Mouse (Mus musculus): ENCODE results near the gene Rhox3a2.
"Not testable (repeated sequence)": the region's sequence is repeated elsewhere in the genome, so short reads cannot be mapped to it uniquely, and the experiment has no call there.

Rhox3a2 gene

GRCm38 (mm10) chrX:37379728-37380127, at the start of gene Rhox3a2:
Gene Rhox3a2 (plus strand): TSS chrX:37380028.
- DNase-seq (ENCODE audit: low spot score in 2 of 2), result not testable (repeated sequence)

DNA sequence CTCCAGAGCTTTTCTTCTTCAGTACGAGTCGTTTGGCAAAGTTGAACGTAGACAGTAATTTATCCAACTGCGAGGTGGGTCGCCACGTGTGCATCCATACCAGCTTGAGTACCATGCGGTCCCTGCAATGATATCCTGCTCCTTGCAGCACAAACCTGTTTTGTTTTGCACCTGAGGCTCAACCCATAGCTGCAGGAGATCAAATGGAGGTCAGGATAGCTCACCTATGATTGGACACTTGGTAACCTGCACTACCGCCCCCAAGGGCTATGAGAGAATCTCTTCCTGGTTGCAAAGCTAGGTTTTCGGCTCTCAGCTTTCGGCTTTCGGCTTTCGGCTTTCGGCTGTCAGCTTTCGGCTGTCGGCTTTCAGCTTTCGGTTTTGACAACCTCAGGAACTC, 10.7 kb downstream of the Rhox3a2 start, which contains the start of gene Rhox4a2:
Gene Rhox4a2, plus strand, starts transcription at position 301 of the 400 bp plus-strand sequence.
- DNase-seq (ENCODE audit: low spot score in 2 of 2), result not testable (repeated sequence)

DNA sequence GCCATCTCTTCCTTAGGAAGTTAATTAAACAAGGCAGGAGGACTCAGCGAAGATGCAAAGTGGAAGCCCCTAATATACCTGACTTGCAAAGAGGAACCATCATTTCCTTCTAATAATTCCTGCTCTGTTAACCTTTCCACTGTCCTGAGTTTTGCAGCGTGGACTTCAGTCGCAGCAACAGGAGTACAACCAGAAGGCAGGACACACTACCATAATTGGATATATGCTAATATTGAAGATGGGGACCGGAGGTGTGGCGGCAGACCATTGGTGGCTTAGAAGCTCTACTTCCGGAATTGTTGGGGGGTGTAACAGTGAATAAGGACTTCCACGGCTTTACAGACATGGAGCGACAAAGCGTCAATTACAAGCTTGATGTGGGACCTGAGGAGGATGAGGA, 31.9 kb downstream of the Rhox3a2 start, which contains the start of gene Rhox2b:
Gene Rhox2b, plus strand, starts transcription at position 301 of the 400 bp plus-strand sequence.
- DNase-seq (ENCODE audit: low spot score in 2 of 2), result not testable (repeated sequence)

GRCm38 (mm10) chrX:37432194-37432593, 52.4 kb downstream of the Rhox3a2 start, which contains the start of gene Rhox4b:
Gene Rhox4b (plus strand): TSS chrX:37432494.
- DNase-seq (ENCODE audit: low spot score in 2 of 2), result not testable (repeated sequence)

Data from frontal cortex, postnatal 14 days (tissue).